Mouse (Mus musculus) heart, embryonic 16.5 days (tissue): ENCODE data around the gene Specc1. TPM values are rescaled to one million over a fixed set of nuclear protein-coding genes. Genes with fewer than 3 reads are reported as not detected.

Source experiments
- ATAC-seq: fragments of 200-750 bp; cut with Nextera tagmentation; replicated peaks from 2 replicates; pipeline ENCODE4 v1.8.0; 2017; ENCODE audit warnings: moderate number of reproducible peaks; ENCODE audit not compliant: insufficient read depth, low FRiP score; ENCODE audit errors: extremely low read depth
- H3K27ac ChIP-seq: fragments of 300-500 bp; sonication (generic); 2 replicates; pipeline ENCODE4 v1.5.1; 2014; ENCODE audit warnings: mild to moderate bottlenecking, low read length, control low read depth, moderate library complexity
- H3K27me3 ChIP-seq: fragments of 300-500 bp; sonication (generic); 2 replicates; pipeline ENCODE4 v1.6.1; 2014; ENCODE audit warnings: low read length, mixed read lengths; ENCODE audit not compliant: control insufficient read depth, insufficient read depth
- H3K36me3 ChIP-seq: fragments of 300-500 bp; sonication (generic); 2 replicates; pipeline ENCODE4 v1.6.1; 2014; ENCODE audit not compliant: control insufficient read depth, insufficient read depth
- H3K4me1 ChIP-seq: fragments of 300-500 bp; sonication (generic); 2 replicates; pipeline ENCODE4 v1.6.1; 2014; ENCODE audit warnings: low read length, mixed read lengths; ENCODE audit not compliant: control insufficient read depth, insufficient read depth
- H3K4me2 ChIP-seq: fragments of 300-500 bp; sonication (generic); 2 replicates; pipeline ENCODE4 v1.6.1; 2014; ENCODE audit warnings: low read depth, mild to moderate bottlenecking, control low read depth, low read length
- H3K4me3 ChIP-seq: fragments of 300-500 bp; sonication (generic); 2 replicates; pipeline ENCODE4 v1.5.1; 2014; ENCODE audit warnings: mild to moderate bottlenecking, control low read depth, low read length
- H3K9ac ChIP-seq: fragments of 300-500 bp; sonication (generic); 2 replicates; pipeline ENCODE4 v1.6.1; 2014; ENCODE audit warnings: low read length, control low read depth
- H3K9me3 ChIP-seq: fragments of 300-500 bp; sonication (generic); replicated peaks from 2 replicates; pipeline ENCODE4 v1.6.1; 2016; ENCODE audit warnings: low read length; ENCODE audit not compliant: control insufficient read depth
- WGBS: fragments of 180-500 bp; shearing (Covaris S2); extraction: QIAGEN DNeasy Blood & Tissue Kit; methylation state at CpG from one replicate; pipeline ENCODE4 v1.1.7; 2014; 5-methylcytosine and 5-hydroxymethylcytosine counted together
- polyA plus RNA-seq: library from polyadenylated mRNA; unstranded; fragments of >200 nt; fragmentation: Nextera tagmentation; extraction: Ambion mirVana; gene quantifications from 2 replicates; pipeline ENCODE4 v1.2.1, GENCODE M21; 2015

Gene Specc1
- 9.3 TPM in 2 replicates for polyA plus RNA-seq

DNA sequence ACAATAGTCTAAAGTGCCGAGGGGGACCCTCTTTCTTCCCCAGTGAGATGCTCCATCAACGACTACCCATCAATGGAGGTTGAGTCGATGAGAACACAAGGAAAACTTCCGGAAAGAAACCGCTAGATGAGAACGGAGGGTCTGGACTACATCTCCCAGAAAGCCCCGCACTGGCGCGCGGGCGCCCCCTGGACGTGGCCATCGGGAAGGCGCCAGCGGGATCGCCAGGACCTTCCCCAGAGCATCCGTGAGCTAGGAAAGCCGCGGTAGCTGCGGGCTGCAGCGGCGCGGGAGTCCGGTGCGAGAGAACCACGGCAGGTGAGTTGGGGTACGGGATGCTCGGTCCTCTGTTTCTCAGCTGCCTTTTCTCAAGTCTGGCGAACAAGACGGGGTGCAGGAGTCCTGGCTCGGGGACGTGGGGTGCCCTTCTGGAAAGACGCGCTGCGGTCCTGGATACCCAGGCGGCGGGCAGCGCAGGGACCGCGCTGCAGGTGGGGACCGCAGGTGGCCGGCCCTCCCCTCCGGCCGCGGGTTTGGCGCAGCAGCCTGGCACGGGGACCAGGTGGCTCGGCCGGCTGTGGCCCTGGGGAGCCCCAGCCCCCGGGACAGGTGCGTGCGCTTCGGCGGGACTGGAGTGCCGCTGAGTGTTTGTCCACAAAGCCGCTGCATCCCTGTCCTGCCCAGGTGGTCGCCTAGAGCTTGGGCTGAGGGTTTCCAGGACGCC, at the start of gene Specc1:
TSS of gene Specc1 (plus strand) at position 192 of the 724 bp plus-strand sequence.
- peak; percentile 89 for ATAC-seq
- Histone ChIP-seq H3K4me3 (peak within 1 kb of the TSS; percentile 61), H3K9ac (peak within 1 kb of the TSS; percentile 24; the same call in 1 of the 2 replicates), H3K36me3 (no peaks in the 10 kb centered on the region), H3K4me1 (no peaks in the 10 kb centered on the region), H3K9me3 (no peaks in the 10 kb centered on the region), H3K27ac (no peak within 1 kb of the TSS), H3K4me2 (peak within 1 kb of the TSS; percentile 100), H3K27me3 (peaks cover 16% of the 10 kb centered on the region)
- under 1% methylated on average over 58 of the region's 58 CpGs for WGBS

DNA sequence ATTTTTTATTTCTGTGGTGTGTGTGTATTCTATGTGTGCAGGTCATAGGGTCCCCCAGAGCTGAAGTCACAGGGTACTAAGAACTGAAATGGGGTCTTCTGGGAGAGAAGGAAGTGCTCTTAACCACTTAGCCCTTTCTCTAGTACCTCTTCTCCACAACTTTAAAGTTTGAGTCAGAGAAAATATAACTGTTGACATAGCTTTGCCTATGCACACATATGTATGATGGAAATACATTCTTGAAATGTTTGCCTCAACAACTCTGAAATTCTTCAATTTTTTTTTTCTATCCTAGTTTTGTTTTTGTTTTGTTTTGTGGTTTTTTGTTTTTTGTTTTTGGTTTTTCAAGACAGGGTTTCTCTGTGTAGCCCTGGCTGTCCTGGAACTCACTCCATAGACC, 48.2 kb upstream of the Specc1 start:
- no peak for ATAC-seq
- no peak overlapping the region for H3K27ac ChIP-seq
- no peak overlapping the region for H3K9ac ChIP-seq
- peaks cover 30% of the 10 kb centered on the region for H3K36me3 ChIP-seq
- H3K9me3 ChIP-seq, result no peaks in the 10 kb centered on the region
- no peak overlapping the region for H3K4me2 ChIP-seq
- no peaks in the 10 kb centered on the region for H3K27me3 ChIP-seq
- no peak overlapping the region for H3K4me3 ChIP-seq
- H3K4me1 ChIP-seq, result no peaks in the 10 kb centered on the region

DNA sequence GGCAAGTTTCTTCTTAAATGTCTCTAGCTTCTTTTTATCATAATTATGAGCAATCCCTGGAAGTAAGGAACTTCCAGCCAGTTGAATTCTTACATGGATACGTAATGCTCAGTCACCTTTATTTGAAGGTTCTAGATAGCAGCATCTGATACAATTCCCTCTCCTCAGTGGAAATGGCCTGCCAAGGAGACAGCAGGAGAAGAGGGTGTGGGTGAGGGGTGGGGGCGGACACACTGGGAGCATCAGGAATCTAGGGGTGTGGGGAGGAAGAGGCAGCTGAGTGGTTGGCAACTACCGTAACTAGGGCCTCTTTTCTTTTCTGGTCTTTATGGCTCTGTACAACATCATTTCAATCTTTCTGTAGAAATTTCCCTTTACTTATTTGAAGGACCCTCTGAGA, 36.9 kb upstream of the Specc1 start:
- Histone ChIP-seq H3K4me2 (no peak overlapping the region), H3K27ac (no peak overlapping the region), H3K4me3 (no peak overlapping the region), H3K4me1 (peaks cover 11% of the 10 kb centered on the region), H3K36me3 (peaks cover 26% of the 10 kb centered on the region), H3K9ac (no peak overlapping the region), H3K27me3 (no peaks in the 10 kb centered on the region), H3K9me3 (no peaks in the 10 kb centered on the region)
- 97% methylated on average over 3 of the region's 3 CpGs for WGBS
- no peak for ATAC-seq

DNA sequence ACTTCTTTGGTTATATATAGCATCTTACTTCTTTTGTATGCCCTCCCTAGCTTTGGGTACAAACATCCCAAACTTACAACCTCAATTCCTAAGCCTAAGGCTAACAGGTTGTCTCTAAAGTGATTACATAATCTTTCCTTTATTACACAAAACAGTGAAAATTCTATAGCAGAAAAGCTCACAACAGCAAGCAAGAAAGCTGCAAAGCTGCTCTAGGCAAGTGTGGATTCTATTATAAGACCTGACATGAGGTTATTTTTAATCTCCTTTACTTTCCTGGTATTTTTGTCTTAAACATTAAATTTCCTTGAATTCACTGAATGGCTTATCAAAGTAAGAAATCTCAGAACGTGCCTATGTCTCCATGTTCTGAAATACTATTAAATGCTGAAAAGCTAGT, 33.3 kb upstream of the Specc1 start:
- H3K4me1 ChIP-seq, result peaks cover 16% of the 10 kb centered on the region
- H3K9me3 ChIP-seq, result no peaks in the 10 kb centered on the region
- WGBS, result 46% methylated on average over 1 of the region's 1 CpGs
- no peaks in the 10 kb centered on the region for H3K27me3 ChIP-seq
- no peak overlapping the region for H3K9ac ChIP-seq
- no peak overlapping the region for H3K27ac ChIP-seq
- no peak overlapping the region for H3K4me2 ChIP-seq
- no peak overlapping the region for H3K4me3 ChIP-seq
- no peak for ATAC-seq
- peaks cover 16% of the 10 kb centered on the region for H3K36me3 ChIP-seq

DNA sequence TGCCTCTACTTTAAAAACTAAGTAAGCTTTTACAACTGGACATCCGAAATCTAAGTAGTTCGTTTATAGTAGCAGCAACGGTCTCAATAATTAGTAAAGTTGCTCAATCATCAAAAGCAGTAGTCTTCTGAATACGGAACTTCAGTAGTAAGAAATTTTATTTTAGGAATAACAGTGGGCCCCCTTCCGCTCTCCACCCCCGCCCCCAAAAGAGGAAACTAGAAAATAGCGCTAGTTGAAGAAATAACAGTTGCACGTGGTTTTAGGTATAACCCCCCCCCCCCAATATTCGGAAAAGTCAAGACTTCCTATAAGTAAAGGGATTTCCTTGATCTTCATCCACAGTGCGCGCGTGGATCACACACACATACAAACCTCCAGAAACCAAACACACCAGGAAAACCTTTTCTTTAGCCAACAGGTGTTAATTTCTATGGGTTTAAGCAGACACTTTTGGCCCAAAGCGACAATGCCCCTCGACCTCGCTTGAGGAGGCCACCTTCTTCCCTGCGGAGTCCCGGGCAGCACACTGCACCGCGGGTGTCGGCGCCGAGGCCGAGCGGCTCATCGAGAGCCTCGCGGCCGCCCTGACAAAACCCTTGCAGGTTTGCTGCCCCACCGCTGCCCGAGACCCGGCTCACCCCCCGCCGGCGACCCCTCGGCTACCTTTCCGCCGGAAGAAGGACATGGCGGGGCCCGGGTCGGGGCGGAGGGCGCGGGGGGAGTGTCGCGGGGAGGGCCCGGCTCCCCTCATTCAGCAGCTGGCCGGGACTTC, 27.1 kb upstream of the Specc1 start:
- H3K27ac ChIP-seq, result peak overlapping the region; percentile 90
- peaks cover 19% of the 10 kb centered on the region for H3K4me1 ChIP-seq
- ATAC-seq, result peak; percentile 74
- no peaks in the 10 kb centered on the region for H3K27me3 ChIP-seq
- H3K36me3 ChIP-seq, result 0 out of 2 replicates have a peak, but pooled peaks cover 4% of the 10 kb centered on the region
- peak overlapping the region; percentile 75 for H3K4me2 ChIP-seq
- no peaks in the 10 kb centered on the region for H3K9me3 ChIP-seq
- H3K4me3 ChIP-seq, result peak overlapping the region; percentile 94
- peak overlapping the region; percentile 97 for H3K9ac ChIP-seq
- 1% methylated on average over 47 of the region's 47 CpGs for WGBS

DNA sequence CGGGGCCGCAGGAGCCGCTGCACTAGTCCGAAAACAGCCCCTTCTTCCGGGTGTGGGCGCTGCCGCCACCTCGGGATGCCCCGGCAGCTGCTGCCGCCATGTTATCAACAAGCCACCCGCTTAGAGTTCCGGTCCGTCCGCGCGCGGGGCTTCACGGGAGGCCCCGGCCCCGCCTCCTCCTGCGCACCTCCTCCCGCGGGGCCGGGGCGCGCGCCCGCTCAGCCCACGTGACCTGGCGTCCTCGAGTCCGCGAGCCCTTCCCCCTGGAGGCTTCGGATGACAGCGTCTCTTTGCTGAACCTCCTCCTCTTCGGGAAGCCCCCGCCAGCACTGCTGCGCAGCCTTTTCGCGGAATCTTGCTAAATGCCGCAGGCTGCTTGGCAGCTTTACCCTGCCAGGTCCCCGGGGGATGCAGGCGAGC, 26.5 kb upstream of the Specc1 start, which contains the start of gene Akap10:
TSS of gene Akap10 (minus strand) at position 155 of the 420 bp plus-strand sequence.
- peak; percentile 98 for ATAC-seq
- no peaks in the 10 kb centered on the region for H3K27me3 ChIP-seq
- peaks cover 19% of the 10 kb centered on the region for H3K4me1 ChIP-seq
- no peaks in the 10 kb centered on the region for H3K9me3 ChIP-seq
- WGBS, result under 1% methylated on average over 41 of the region's 43 CpGs
- H3K9ac ChIP-seq, result peak within 1 kb of the TSS; percentile 97
- peak within 1 kb of the TSS; percentile 94 for H3K4me3 ChIP-seq
- peak within 1 kb of the TSS; percentile 90 for H3K27ac ChIP-seq
- 0 out of 2 replicates have a peak, but pooled peaks cover 4% of the 10 kb centered on the region for H3K36me3 ChIP-seq
- H3K4me2 ChIP-seq, result peak within 1 kb of the TSS; percentile 75

DNA sequence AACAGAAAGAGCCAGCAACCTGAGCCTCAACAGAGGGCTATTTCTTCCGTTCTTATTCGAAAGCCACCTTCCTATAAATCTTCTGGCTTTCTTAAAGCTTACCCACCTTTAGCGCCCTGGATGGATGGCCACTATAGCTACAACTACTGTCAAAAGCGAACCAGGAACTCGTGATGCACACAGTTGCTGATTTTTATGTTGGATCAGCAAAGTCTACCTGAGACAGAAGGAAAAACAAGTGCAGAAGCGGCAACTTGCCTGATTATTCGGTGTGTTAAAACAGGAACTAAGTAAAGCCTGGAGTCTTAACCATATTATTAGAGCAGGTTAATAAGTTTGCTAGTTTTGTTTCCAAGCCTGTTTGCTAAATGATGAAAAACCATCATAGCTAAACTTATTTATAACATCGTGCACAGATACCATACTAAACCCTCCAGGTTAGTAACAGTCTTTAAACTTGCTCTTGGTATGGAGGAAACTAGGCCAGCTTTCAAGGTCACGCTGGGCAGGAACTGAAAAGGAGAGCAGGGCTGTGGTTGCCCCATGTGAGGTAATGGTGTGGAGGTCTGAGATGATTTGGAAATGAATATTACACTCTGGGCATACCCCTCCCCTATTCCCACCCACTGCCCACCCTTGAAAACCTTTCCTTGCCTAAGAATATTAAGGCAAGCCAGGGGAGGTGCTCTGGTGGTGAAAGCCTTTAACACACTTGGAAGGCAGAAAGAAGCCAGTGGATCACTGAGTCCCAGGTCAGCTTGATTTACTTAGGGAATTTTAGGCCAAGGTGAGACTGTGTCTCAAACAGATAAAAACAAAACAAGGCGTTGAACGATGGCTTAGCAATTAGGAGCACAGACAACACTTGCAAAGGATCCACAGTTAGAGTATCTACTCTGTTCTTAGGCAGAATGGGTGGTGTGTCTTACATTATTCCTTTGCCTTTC, 25.6 kb upstream of the Specc1 start:
- Histone ChIP-seq H3K4me3 (peak overlapping the region; percentile 94), H3K4me1 (peaks cover 19% of the 10 kb centered on the region), H3K27me3 (no peaks in the 10 kb centered on the region), H3K4me2 (peak overlapping the region; percentile 66), H3K36me3 (0 out of 2 replicates have a peak, but pooled peaks cover 4% of the 10 kb centered on the region), H3K9ac (peak overlapping the region; percentile 73), H3K9me3 (no peaks in the 10 kb centered on the region), H3K27ac (peak overlapping the region; percentile 90)
- 20% methylated on average over 11 of the region's 11 CpGs for WGBS
- ATAC-seq, result no peak

DNA sequence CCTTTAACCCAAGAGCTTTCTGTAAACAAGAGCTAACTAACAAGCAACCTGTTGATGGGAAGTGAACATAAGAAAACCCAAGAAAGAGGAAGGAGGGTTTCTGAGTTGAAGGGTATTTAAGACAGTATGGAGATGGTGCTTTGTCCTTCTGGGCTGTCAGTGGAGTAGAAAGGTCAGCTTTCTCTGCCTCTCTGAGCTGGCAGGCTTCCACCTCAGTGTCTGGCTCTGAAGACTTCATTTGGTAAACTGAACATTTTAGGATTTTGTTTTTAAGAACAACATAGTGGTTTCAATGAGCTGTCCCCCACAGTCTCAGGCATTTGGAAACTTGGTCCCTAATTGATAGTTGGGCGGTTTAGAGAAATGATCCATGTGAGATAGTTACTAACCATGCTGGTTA, 18.8 kb upstream of the Specc1 start:
- H3K4me1 ChIP-seq, result no peaks in the 10 kb centered on the region

More for the DNA sequence above, 18.8 kb upstream of the Specc1 start:
- Histone ChIP-seq H3K27me3 (no peaks in the 10 kb centered on the region), H3K9ac (no peak overlapping the region), H3K4me2 (no peak overlapping the region), H3K9me3 (no peaks in the 10 kb centered on the region), H3K4me3 (no peak overlapping the region), H3K27ac (no peak overlapping the region), H3K36me3 (no peaks in the 10 kb centered on the region)
- no peak for ATAC-seq
- WGBS, result 79% methylated on average over 1 of the region's 1 CpGs
